Mouse (Mus musculus) embryonic facial prominence, embryonic 12.5 days (tissue): ENCODE measurements around the gene Dapp1. TPM values are rescaled to one million over a fixed set of nuclear protein-coding genes. Genes with fewer than 3 reads are reported as not detected.
A peak's percentile ranks its signal among the peaks of the same experiment; 100 is the strongest.
"Not testable (repeated sequence)": the region's sequence is repeated elsewhere in the genome, so short reads cannot be mapped to it uniquely, and the experiment has no call there.

Experiments
- ATAC-seq: fragments of 200-750 bp; cut with Nextera tagmentation; 2 replicates; pipeline ENCODE4 v1.8.0; 2017; ENCODE audit not compliant: insufficient number of reproducible peaks, insufficient read depth, low FRiP score, low TSS enrichment
- H3K27ac ChIP-seq: fragments of 300-500 bp; sonication (generic); 2 replicates; pipeline ENCODE4 v1.5.1; 2016; ENCODE audit warnings: mild to moderate bottlenecking
- H3K27me3 ChIP-seq: fragments of 300-500 bp; sonication (generic); 2 replicates; pipeline ENCODE4 v1.6.1; 2016; ENCODE audit warnings: mild to moderate bottlenecking, moderate library complexity
- H3K36me3 ChIP-seq: fragments of 300-500 bp; sonication (generic); 2 replicates; pipeline ENCODE4 v1.6.1; 2016; ENCODE audit warnings: mild to moderate bottlenecking
- H3K4me1 ChIP-seq: fragments of 300-500 bp; sonication (generic); 2 replicates; pipeline ENCODE4 v1.6.1; 2016
- H3K4me2 ChIP-seq: fragments of 300-500 bp; sonication (generic); replicated peaks from 2 replicates; pipeline ENCODE4 v1.6.1; 2016; ENCODE audit warnings: mild to moderate bottlenecking, moderate library complexity
- H3K4me3 ChIP-seq: fragments of 300-500 bp; sonication (generic); 2 replicates; pipeline ENCODE4 v1.5.1; 2016; ENCODE audit warnings: mild to moderate bottlenecking
- H3K9ac ChIP-seq: fragments of 300-500 bp; sonication (generic); 2 replicates; pipeline ENCODE4 v1.6.1; 2016; ENCODE audit warnings: mild to moderate bottlenecking, moderate library complexity
- H3K9me3 ChIP-seq: fragments of 300-500 bp; sonication (generic); 2 replicates; pipeline ENCODE4 v1.6.1; 2016; ENCODE audit warnings: mild to moderate bottlenecking, moderate library complexity
- WGBS: fragments of 180-500 bp; shearing (Covaris S2); methylation state at CpG from one replicate; pipeline ENCODE4 v1.1.7; 2016; 5-methylcytosine and 5-hydroxymethylcytosine counted together
- polyA plus RNA-seq: library from polyadenylated mRNA; unstranded; fragments of >200 nt; fragmentation: Nextera tagmentation; extraction: Ambion mirVana; gene quantifications from 2 replicates; pipeline ENCODE4 v1.2.1, GENCODE M21; 2016

Dapp1 gene
- polyA plus RNA-seq, 1 experiment from 2014 or later: 3.9 TPM

GRCm38 (mm10) chr3:137951819-137952218, 29.5 kb downstream of the Dapp1 start:
- no peaks in the 10 kb centered on the region for H3K36me3 ChIP-seq
- no peak overlapping the region for H3K4me2 ChIP-seq
- peak overlapping the region; percentile 46; the same call in 1 of the 2 replicates for H3K27ac ChIP-seq
- H3K9ac ChIP-seq: no peak overlapping the region
- 42% methylated on average over 7 of the region's 7 CpGs for WGBS
- H3K9me3 ChIP-seq: no peaks in the 10 kb centered on the region
- no peak for ATAC-seq
- no peaks in the 10 kb centered on the region for H3K27me3 ChIP-seq
- no peak overlapping the region for H3K4me3 ChIP-seq
- peaks cover 17% of the 10 kb centered on the region for H3K4me1 ChIP-seq

- not testable (repeated sequence) for H3K9me3 ChIP-seq, H3K27me3 ChIP-seq, H3K9ac ChIP-seq, ATAC-seq, H3K4me3 ChIP-seq, H3K4me2 ChIP-seq, H3K36me3 ChIP-seq, H3K27ac ChIP-seq
- H3K4me1 ChIP-seq: peaks cover 17% of the 10 kb centered on the region
- whole genome bisulfite sequencing: 86% methylated on average over 3 of the region's 3 CpGs
These were observed 30.0 kb downstream of the Dapp1 start for GRCm38 (mm10) chr3:137951302-137951701.

DNA sequence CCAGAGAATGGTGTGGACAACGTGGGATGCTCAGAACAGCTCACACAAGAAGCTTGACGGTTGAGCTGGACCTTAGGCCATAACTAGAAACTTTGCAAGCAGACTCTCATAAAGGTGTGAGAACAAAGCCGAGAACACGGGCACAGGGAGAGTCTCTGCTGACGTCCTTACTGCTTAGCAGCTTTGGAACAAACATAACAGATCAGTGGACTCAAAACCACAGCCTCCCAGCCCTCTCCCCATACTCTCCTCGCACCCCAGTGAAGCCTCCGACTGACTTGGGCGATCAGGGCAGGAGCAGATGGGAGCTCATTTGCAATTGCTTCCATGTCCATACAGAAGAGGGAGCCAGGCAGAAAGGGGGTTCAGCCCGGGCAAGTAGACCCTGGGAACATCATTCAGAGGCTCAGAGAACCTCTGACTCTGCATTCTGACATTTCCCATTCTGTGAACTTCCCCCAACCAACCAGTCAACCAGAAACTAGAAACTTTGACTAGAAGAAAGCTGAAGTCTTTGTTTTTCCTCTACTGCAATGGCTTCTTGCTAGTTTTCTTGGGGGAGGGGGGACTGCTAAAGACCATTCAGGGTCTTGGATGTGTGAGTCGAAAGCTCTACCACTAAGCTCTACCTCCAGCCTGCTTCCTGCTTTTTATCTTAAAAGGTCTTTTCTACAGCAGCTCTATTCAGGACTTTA, 31.0 kb downstream of the Dapp1 start:
- Histone ChIP-seq H3K9ac (no peak overlapping the region), H3K27ac (no peak overlapping the region), H3K4me2 (no peak overlapping the region), H3K4me3 (no peak overlapping the region), H3K9me3 (no peaks in the 10 kb centered on the region), H3K27me3 (no peaks in the 10 kb centered on the region), H3K4me1 (peaks cover 14% of the 10 kb centered on the region), H3K36me3 (no peaks in the 10 kb centered on the region)
- 73% methylated on average over 10 of the region's 10 CpGs for WGBS
- no peak for ATAC-seq

GRCm38 (mm10) chr3:137947525-137947924, 33.8 kb downstream of the Dapp1 start:
- Histone ChIP-seq H3K4me2 (no peak overlapping the region), H3K4me3 (no peak overlapping the region), H3K36me3 (no peaks in the 10 kb centered on the region), H3K27ac (no peak overlapping the region), H3K9ac (no peak overlapping the region), H3K9me3 (no peaks in the 10 kb centered on the region), H3K27me3 (no peaks in the 10 kb centered on the region), H3K4me1 (peaks cover 9% of the 10 kb centered on the region; the same call in 1 of the 2 replicates)
- 83% methylated on average over 4 of the region's 4 CpGs for WGBS
- no peak for ATAC-seq

GRCm38 (mm10) chr3:137946827-137947226, 34.5 kb downstream of the Dapp1 start:
- Histone ChIP-seq H3K27me3 (no peaks in the 10 kb centered on the region), H3K4me2 (no peak overlapping the region), H3K36me3 (no peaks in the 10 kb centered on the region), H3K9ac (no peak overlapping the region), H3K27ac (no peak overlapping the region), H3K9me3 (no peaks in the 10 kb centered on the region), H3K4me1 (peaks cover 2% of the 10 kb centered on the region; the same call in 1 of the 2 replicates), H3K4me3 (no peak overlapping the region)
- 92% methylated on average over 3 of the region's 3 CpGs for WGBS
- no peak for ATAC-seq

- no peak for ATAC-seq
- Histone ChIP-seq H3K4me1 (no peaks in the 10 kb centered on the region), H3K9me3 (no peaks in the 10 kb centered on the region), H3K27ac (no peak overlapping the region), H3K27me3 (no peaks in the 10 kb centered on the region), H3K4me3 (no peak overlapping the region), H3K9ac (no peak overlapping the region), H3K4me2 (no peak overlapping the region), H3K36me3 (no peaks in the 10 kb centered on the region)
- 57% methylated on average over 6 of the region's 6 CpGs for WGBS
These were observed 37.6 kb downstream of the Dapp1 start for GRCm38 (mm10) chr3:137943737-137944154.

- H3K36me3 ChIP-seq: no peaks in the 10 kb centered on the region
These were observed 39.2 kb downstream of the Dapp1 start for GRCm38 (mm10) chr3:137942098-137942622.

DNA sequence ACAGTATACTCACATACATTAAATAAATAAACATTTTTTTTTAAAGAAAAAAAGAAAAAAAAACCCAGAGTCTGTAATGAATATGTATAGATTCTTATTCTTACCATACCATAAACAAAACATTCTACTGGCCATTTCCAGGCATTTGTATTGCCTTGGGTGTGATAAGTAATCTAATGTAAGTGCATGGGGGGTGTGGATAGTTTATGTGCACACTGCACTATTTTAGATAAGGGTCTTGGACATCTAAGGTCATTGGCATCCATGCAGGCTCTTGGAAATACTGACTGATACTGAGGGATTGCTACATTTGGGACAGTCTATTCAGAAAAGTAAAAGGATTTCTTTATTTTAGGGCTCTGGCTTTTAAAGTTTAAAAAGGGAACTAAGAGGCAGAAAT, 39.8 kb downstream of the Dapp1 start:
- Histone ChIP-seq H3K4me2 (no peak overlapping the region), H3K36me3 (no peaks in the 10 kb centered on the region), H3K9ac (no peak overlapping the region), H3K9me3 (no peaks in the 10 kb centered on the region), H3K4me1 (no peaks in the 10 kb centered on the region), H3K4me3 (no peak overlapping the region), H3K27me3 (no peaks in the 10 kb centered on the region), H3K27ac (no peak overlapping the region)
- ATAC-seq: no peak

More at GRCm38 (mm10) chr3:137942098-137942622, 39.2 kb downstream of the Dapp1 start:
- H3K9me3 ChIP-seq: no peaks in the 10 kb centered on the region
- ATAC-seq: no peak
- no peak overlapping the region for H3K9ac ChIP-seq
- no peak overlapping the region for H3K4me3 ChIP-seq
- H3K27me3 ChIP-seq: no peaks in the 10 kb centered on the region
- no peak overlapping the region for H3K4me2 ChIP-seq
- no peak overlapping the region for H3K27ac ChIP-seq
- WGBS: 87% methylated on average over 12 of the region's 12 CpGs
- H3K4me1 ChIP-seq: no peaks in the 10 kb centered on the region

DNA sequence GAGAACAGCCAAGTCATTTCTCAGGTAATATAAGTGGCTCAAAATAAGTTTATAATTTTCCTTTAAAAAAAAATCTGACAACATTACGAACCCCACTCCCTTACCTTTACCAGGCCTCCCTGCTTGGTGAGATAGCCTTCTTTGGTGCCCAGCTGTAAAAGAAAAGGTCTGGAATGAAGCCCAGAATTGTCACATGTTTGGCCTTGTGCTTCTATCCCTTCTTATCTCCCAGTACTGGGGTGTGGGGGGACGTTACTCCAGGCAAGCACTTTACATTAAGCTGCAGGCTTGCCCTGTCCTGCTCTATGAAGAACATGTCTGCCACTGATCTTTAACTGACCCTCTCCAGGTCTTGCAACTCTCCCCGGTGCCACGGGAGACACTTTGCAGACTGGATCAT, 40.6 kb downstream of the Dapp1 start:
- ATAC-seq: no peak
- Histone ChIP-seq H3K4me1 (no peaks in the 10 kb centered on the region), H3K4me2 (no peak overlapping the region), H3K9me3 (no peaks in the 10 kb centered on the region), H3K36me3 (no peaks in the 10 kb centered on the region), H3K27ac (no peak overlapping the region), H3K27me3 (no peaks in the 10 kb centered on the region), H3K4me3 (no peak overlapping the region), H3K9ac (no peak overlapping the region)
- WGBS: 75% methylated on average over 4 of the region's 4 CpGs

DNA sequence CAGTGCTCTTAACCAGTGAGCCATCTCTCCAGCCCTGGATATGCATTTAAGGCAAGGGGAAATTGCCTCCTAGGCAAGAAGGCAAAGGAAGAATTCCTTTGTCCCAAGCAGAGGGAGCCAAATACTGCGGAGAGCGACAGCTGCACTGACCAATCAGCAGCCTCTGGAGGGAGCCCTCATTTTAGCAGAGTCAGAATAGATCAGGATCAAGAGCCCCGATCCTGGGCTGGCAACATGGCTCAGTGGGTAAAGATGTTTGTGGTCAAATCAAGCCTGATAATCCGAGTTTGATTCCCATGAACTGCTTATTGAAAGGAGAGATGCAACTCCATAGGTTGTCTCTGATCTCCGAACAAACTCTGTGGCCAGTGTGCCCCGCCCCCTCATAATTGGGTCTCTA, 42.7 kb downstream of the Dapp1 start:
- ATAC-seq: peak; percentile 54; the same call in 1 of the 2 replicates
- Histone ChIP-seq H3K4me2 (0 out of 2 replicates have a peak overlapping the region, but pooled peaks have one; percentile 17), H3K27ac (no peak overlapping the region)

DNA sequence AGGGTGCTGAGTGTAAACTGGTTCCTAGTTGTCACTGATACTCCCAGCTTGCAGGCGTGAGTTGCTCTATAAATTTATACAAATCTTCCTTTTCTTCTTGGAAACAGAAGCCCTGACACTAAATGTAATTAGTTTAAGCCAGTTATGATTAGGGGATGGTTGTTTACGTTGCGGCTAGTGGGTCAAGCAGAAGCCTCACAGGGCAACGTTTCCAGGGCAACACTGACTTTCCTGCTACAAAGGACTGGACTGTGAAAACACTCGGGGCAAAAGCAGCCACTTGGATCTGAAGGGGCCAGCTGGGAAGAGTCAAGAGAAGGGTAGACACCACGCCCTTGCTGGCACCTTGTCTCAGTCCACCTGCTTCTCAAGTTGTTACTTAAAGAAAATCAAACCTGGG, 44.8 kb downstream of the Dapp1 start:
- Histone ChIP-seq H3K4me2 (no peak overlapping the region), H3K27ac (no peak overlapping the region), H3K9ac (no peak overlapping the region), H3K36me3 (no peaks in the 10 kb centered on the region), H3K27me3 (no peaks in the 10 kb centered on the region), H3K9me3 (no peaks in the 10 kb centered on the region), H3K4me3 (no peak overlapping the region), H3K4me1 (no peaks in the 10 kb centered on the region)
- no peak for ATAC-seq
- WGBS: 32% methylated on average over 6 of the region's 6 CpGs

More for the DNA sequence above, 42.7 kb downstream of the Dapp1 start:
- no peaks in the 10 kb centered on the region for H3K36me3 ChIP-seq
- WGBS: 32% methylated on average over 6 of the region's 6 CpGs
- H3K4me1 ChIP-seq: no peaks in the 10 kb centered on the region
- H3K27me3 ChIP-seq: no peaks in the 10 kb centered on the region
- no peak overlapping the region for H3K4me3 ChIP-seq
- H3K9me3 ChIP-seq: no peaks in the 10 kb centered on the region
- H3K9ac ChIP-seq: no peak overlapping the region
